Mouse (Mus musculus) heart, embryonic 14.5 days (tissue): ENCODE results near the gene Adcy7. TPM values are rescaled to one million over a fixed set of nuclear protein-coding genes. Genes with fewer than 3 reads are reported as not detected.

Experiments used
- ATAC-seq: fragments of 200-750 bp; cut with Nextera tagmentation; 2 replicates; pipeline ENCODE4 v1.8.0; 2017; ENCODE audit warnings: low read depth, moderate TSS enrichment; ENCODE audit not compliant: insufficient number of reproducible peaks, insufficient read depth, low FRiP score
- H3K27ac ChIP-seq, 2 experiments: fragments of 200-500 bp in 1 of 2; fragments of 300-500 bp in 1 of 2; sonication (generic) in 1 of 2; replicated peaks in 1 of 2; 2 replicates each; pipeline ENCODE4 v1.5.1; 2012 to 2014; ENCODE audit warnings: low read depth in 2 of 2, low read length in 2 of 2, control low read depth in 1 of 2, mild to moderate bottlenecking in 1 of 2, mixed read lengths in 1 of 2; ENCODE audit not compliant: control insufficient read depth in 1 of 2, insufficient read depth in 1 of 2
- H3K27me3 ChIP-seq: fragments of 300-500 bp; sonication (generic); 2 replicates; pipeline ENCODE4 v1.6.1; 2014; ENCODE audit warnings: mild to moderate bottlenecking, low read length, control low read depth; ENCODE audit not compliant: control insufficient read depth, insufficient read depth
- H3K36me3 ChIP-seq: fragments of 300-500 bp; sonication (generic); 2 replicates; pipeline ENCODE4 v1.6.1; 2014; ENCODE audit warnings: mild to moderate bottlenecking, control low read depth, low read length, mixed read lengths; ENCODE audit not compliant: control insufficient read depth, insufficient read depth
- H3K4me1 ChIP-seq, 2 experiments: fragments of 200-500 bp in 1 of 2; fragments of 300-500 bp in 1 of 2; sonication (generic) in 1 of 2; 2 replicates each; pipeline ENCODE4 v1.6.1; 2012 to 2014; ENCODE audit warnings: low read length in 2 of 2, control low read depth in 1 of 2, mixed read lengths in 1 of 2; ENCODE audit not compliant: control insufficient read depth in 2 of 2, insufficient read depth in 2 of 2
- H3K4me2 ChIP-seq: fragments of 300-500 bp; sonication (generic); 2 replicates; pipeline ENCODE4 v1.6.1; 2014; ENCODE audit warnings: mild to moderate bottlenecking, low read length
- H3K4me3 ChIP-seq, 2 experiments: fragments of 200-500 bp in 1 of 2; fragments of 300-500 bp in 1 of 2; sonication (generic) in 1 of 2; 2 replicates each; pipeline ENCODE4 v1.5.1; 2012 to 2014; ENCODE audit warnings: low read length in 2 of 2, mild to moderate bottlenecking in 2 of 2, control low read depth in 1 of 2, low read depth in 1 of 2, moderate library complexity in 1 of 2; ENCODE audit not compliant: control insufficient read depth in 1 of 2, insufficient read depth in 1 of 2
- H3K9ac ChIP-seq: fragments of 300-500 bp; sonication (generic); 2 replicates; pipeline ENCODE4 v1.6.1; 2014; ENCODE audit warnings: mild to moderate bottlenecking, low read length
- H3K9me3 ChIP-seq: fragments of 300-500 bp; sonication (generic); 2 replicates; pipeline ENCODE4 v1.6.1; 2016; ENCODE audit warnings: low read length, control low read depth; ENCODE audit not compliant: control insufficient read depth
- WGBS: fragments of 180-500 bp; shearing (Covaris S2); extraction: QIAGEN DNeasy Blood & Tissue Kit; methylation state at CpG from one replicate; pipeline ENCODE4 v1.1.7; 2014; 5-methylcytosine and 5-hydroxymethylcytosine counted together
- polyA plus RNA-seq: library from polyadenylated mRNA; unstranded; fragments of >200 nt; fragmentation: Nextera tagmentation; extraction: Ambion mirVana; gene quantifications from 2 replicates; pipeline ENCODE4 v1.2.1, GENCODE M21; 2014

The Adcy7 gene
- polyA plus RNA-seq, 1 experiment from 2014 or later = 3.2 TPM

GRCm38 (mm10) chr8:88239277-88239676 is 32.9 kb upstream of the Adcy7 start:
- H3K27ac ChIP-seq = no peak overlapping the region
- H3K27me3 ChIP-seq = no peaks in the 10 kb centered on the region
- H3K9me3 ChIP-seq = no peaks in the 10 kb centered on the region
- 0 out of 2 replicates have a peak, but pooled peaks cover 10% of the 10 kb centered on the region for H3K36me3 ChIP-seq
- 90% methylated on average over 5 of the region's 5 CpGs for WGBS
- no peak overlapping the region for H3K4me3 ChIP-seq
- H3K4me1 ChIP-seq = peaks cover 0 to 4% of the 10 kb centered on the region in 2 experiments; a peak in 1 of 4 replicates
- ATAC-seq = no peak
- no peak overlapping the region for H3K4me2 ChIP-seq
- H3K9ac ChIP-seq = no peak overlapping the region

GRCm38 (mm10) chr8:88241871-88242270 is 30.3 kb upstream of the Adcy7 start:
- no peak overlapping the region for H3K4me3 ChIP-seq
- no peaks in the 10 kb centered on the region for H3K27me3 ChIP-seq
- 90% methylated on average over 4 of the region's 4 CpGs for WGBS
- ATAC-seq = no peak
- no peak overlapping the region for H3K9ac ChIP-seq
- H3K4me1 ChIP-seq = 0 out of 4 replicates have a peak, but pooled peaks cover 0 to 4% of the 10 kb centered on the region in 2 experiments
- H3K36me3 ChIP-seq = peaks cover 27% of the 10 kb centered on the region
- no peak overlapping the region for H3K27ac ChIP-seq
- H3K9me3 ChIP-seq = no peaks in the 10 kb centered on the region
- no peak overlapping the region for H3K4me2 ChIP-seq

- Histone ChIP-seq H3K9me3 (no peaks in the 10 kb centered on the region), H3K4me3 (no peak overlapping the region), H3K27ac (no peak overlapping the region), H3K9ac (no peak overlapping the region), H3K36me3 (peaks cover 49% of the 10 kb centered on the region), H3K4me2 (no peak overlapping the region), H3K4me1 (0 out of 4 replicates have a peak, but pooled peaks cover 0 to 4% of the 10 kb centered on the region in 2 experiments), H3K27me3 (no peaks in the 10 kb centered on the region)
- 83% methylated on average over 4 of the region's 4 CpGs for WGBS
- ATAC-seq = no peak
Measured at GRCm38 (mm10) chr8:88244298-88244697, 27.9 kb upstream of the Adcy7 start.

- Histone ChIP-seq H3K36me3 (peaks cover 89% of the 10 kb centered on the region), H3K9me3 (no peaks in the 10 kb centered on the region), H3K4me1 (no peaks in the 10 kb centered on the region), H3K27ac (no peak overlapping the region), H3K27me3 (no peaks in the 10 kb centered on the region), H3K4me2 (no peak overlapping the region), H3K4me3 (no peak overlapping the region), H3K9ac (no peak overlapping the region)
- 77% methylated on average over 3 of the region's 3 CpGs for WGBS
- ATAC-seq = no peak
Measured at GRCm38 (mm10) chr8:88252791-88253190, 19.4 kb upstream of the Adcy7 start.

GRCm38 (mm10) chr8:88254957-88255356 is 17.2 kb upstream of the Adcy7 start:
- no peak overlapping the region for H3K27ac ChIP-seq
- H3K9me3 ChIP-seq = no peaks in the 10 kb centered on the region
- H3K36me3 ChIP-seq = peaks cover 81% of the 10 kb centered on the region
- 86% methylated on average over 7 of the region's 7 CpGs for WGBS
- H3K4me1 ChIP-seq = no peaks in the 10 kb centered on the region
- H3K9ac ChIP-seq = no peak overlapping the region
- no peak overlapping the region for H3K4me2 ChIP-seq
- H3K4me3 ChIP-seq = no peak overlapping the region
- H3K27me3 ChIP-seq = no peaks in the 10 kb centered on the region
- no peak for ATAC-seq

GRCm38 (mm10) chr8:88258024-88258423 is 14.2 kb upstream of the Adcy7 start:
- Histone ChIP-seq H3K4me1 (peaks cover 4 to 11% of the 10 kb centered on the region in 2 experiments; a peak in 2 of 4 replicates), H3K4me3 (no peak overlapping the region), H3K4me2 (no peak overlapping the region), H3K27me3 (no peaks in the 10 kb centered on the region), H3K27ac (no peak overlapping the region), H3K9me3 (no peaks in the 10 kb centered on the region), H3K9ac (no peak overlapping the region), H3K36me3 (peaks cover 58% of the 10 kb centered on the region)
- 68% methylated on average over 6 of the region's 6 CpGs for WGBS
- ATAC-seq = no peak

- 83% methylated on average over 11 of the region's 11 CpGs for WGBS
- Histone ChIP-seq H3K9me3 (no peaks in the 10 kb centered on the region), H3K27ac (no peak overlapping the region), H3K27me3 (no peaks in the 10 kb centered on the region), H3K4me3 (no peak overlapping the region), H3K4me2 (no peak overlapping the region), H3K9ac (no peak overlapping the region), H3K36me3 (peaks cover 54% of the 10 kb centered on the region), H3K4me1 (peaks cover 4 to 11% of the 10 kb centered on the region in 2 experiments; a peak in 2 of 4 replicates)
- ATAC-seq = no peak
Measured at GRCm38 (mm10) chr8:88258544-88258943, 13.7 kb upstream of the Adcy7 start.

- no peak overlapping the region for H3K27ac ChIP-seq
- 55% methylated on average over 7 of the region's 7 CpGs for WGBS
- H3K4me1 ChIP-seq = peaks cover 5 to 13% of the 10 kb centered on the region in 2 experiments; a peak in 3 of 4 replicates
- H3K4me3 ChIP-seq = no peak overlapping the region
- H3K4me2 ChIP-seq = no peak overlapping the region
- peaks cover 37% of the 10 kb centered on the region for H3K36me3 ChIP-seq
- no peak overlapping the region for H3K9ac ChIP-seq
- no peaks in the 10 kb centered on the region for H3K27me3 ChIP-seq
- no peaks in the 10 kb centered on the region for H3K9me3 ChIP-seq
- no peak for ATAC-seq
Measured at GRCm38 (mm10) chr8:88260466-88260980, 11.7 kb upstream of the Adcy7 start.
